Mouse (Mus musculus) brain, embryonic 14.5 days (tissue): Measurements from ENCODE around the gene Cox7a2l.

Experiments
- CTCF ChIP-seq: fragments of 200-500 bp; IDR thresholded peaks from 2 replicates; pipeline ENCODE4 v1.5.1; 2012; ENCODE audit warnings: inconsistent platforms, mild to moderate bottlenecking, moderate library complexity, borderline replicate concordance; ENCODE audit not compliant: insufficient read depth, insufficient read length; ENCODE audit errors: extremely low read depth
- POLR2A ChIP-seq: fragments of 200-500 bp; IDR thresholded peaks from 2 replicates; pipeline ENCODE4 v1.6.1; 2012; ENCODE audit warnings: mild to moderate bottlenecking, inconsistent platforms, borderline replicate concordance; ENCODE audit not compliant: poor library complexity, insufficient read depth, insufficient read length, severe bottlenecking; ENCODE audit errors: extremely low read depth

- TF ChIP-seq CTCF (no peak), POLR2A (no peak)
Measured at GRCm38 (mm10) chr17:83512130-83512529, 5.0 kb downstream of the Cox7a2l start.
